Mouse (Mus musculus) lung, postnatal 10 days (tissue): ENCODE measurements around the gene Atp6v1g1.

ENCODE experiments used
- DNase-seq: peaks from one replicate; pipeline ENCODE4 v3.0.0; 2021

Gene Atp6v1g1

GRCm38 (mm10) chr4:63548491-63548890 is 3.9 kb downstream of the Atp6v1g1 start:
- no peak for DNase-seq

GRCm38 (mm10) chr4:63550908-63551307 is 6.3 kb downstream of the Atp6v1g1 start:
- no peak for DNase-seq

GRCm38 (mm10) chr4:63552865-63553264 is 8.3 kb downstream of the Atp6v1g1 start:
- DNase-seq = no peak

- no peak for DNase-seq
These were observed 9.4 kb downstream of the Atp6v1g1 start for GRCm38 (mm10) chr4:63553789-63554576.

- no peak for DNase-seq
These were observed 10.0 kb downstream of the Atp6v1g1 start for GRCm38 (mm10) chr4:63554616-63555015.

GRCm38 (mm10) chr4:63555111-63555510 is 10.5 kb downstream of the Atp6v1g1 start:
- no peak for DNase-seq

- DNase-seq = no peak
These were observed 12.1 kb downstream of the Atp6v1g1 start for GRCm38 (mm10) chr4:63556665-63557064.

GRCm38 (mm10) chr4:63557124-63558059 is 12.8 kb downstream of the Atp6v1g1 start:
- DNase-seq = no peak

GRCm38 (mm10) chr4:63558407-63559081 is 14.0 kb downstream of the Atp6v1g1 start, which contains the start of gene Tmem268:
Tmem268 (plus strand) TSS chr4:63558781.
- peak; percentile 80 for DNase-seq

GRCm38 (mm10) chr4:63559127-63559697 is 14.6 kb downstream of the Atp6v1g1 start:
- no peak for DNase-seq

GRCm38 (mm10) chr4:63560079-63560478 is 15.5 kb downstream of the Atp6v1g1 start:
- peak; percentile 56 for DNase-seq

- no peak for DNase-seq
These were observed 17.5 kb downstream of the Atp6v1g1 start for GRCm38 (mm10) chr4:63561861-63562675.

- DNase-seq = no peak
These were observed 18.2 kb downstream of the Atp6v1g1 start for GRCm38 (mm10) chr4:63562742-63563141.

GRCm38 (mm10) chr4:63567712-63568390 is 23.3 kb downstream of the Atp6v1g1 start:
- DNase-seq = no peak

GRCm38 (mm10) chr4:63569322-63569721 is 24.8 kb downstream of the Atp6v1g1 start:
- no peak for DNase-seq

- DNase-seq = no peak
These were observed 25.7 kb downstream of the Atp6v1g1 start for GRCm38 (mm10) chr4:63570208-63570781.

- DNase-seq = no peak
These were observed 28.0 kb downstream of the Atp6v1g1 start for GRCm38 (mm10) chr4:63572621-63573020.

- DNase-seq = no peak
These were observed 35.1 kb downstream of the Atp6v1g1 start for GRCm38 (mm10) chr4:63579649-63580048.

GRCm38 (mm10) chr4:63580078-63580477 is 35.5 kb downstream of the Atp6v1g1 start:
- DNase-seq = no peak

- DNase-seq = no peak
These were observed 38.0 kb downstream of the Atp6v1g1 start for GRCm38 (mm10) chr4:63582580-63582979.

GRCm38 (mm10) chr4:63585216-63585615 is 40.6 kb downstream of the Atp6v1g1 start:
- no peak for DNase-seq
